Mouse (Mus musculus): ENCODE measurements around the gene Fgfr2.

Fgfr2 gene

GRCm38 (mm10) chr7:132335367-132335766 is 787.8 kb downstream of the Fgfr2 start:
- no peak for DNase-seq (ENCODE audit: low spot score)

GRCm38 (mm10) chr7:132333078-132333477 is 790.1 kb downstream of the Fgfr2 start:
- DNase-seq (ENCODE audit: low spot score): no peak

GRCm38 (mm10) chr7:132332176-132332575 is 791.0 kb downstream of the Fgfr2 start:
- DNase-seq (ENCODE audit: low spot score): no peak

- DNase-seq (ENCODE audit: low spot score): no peak
These were observed 793.0 kb downstream of the Fgfr2 start for GRCm38 (mm10) chr7:132330179-132330578.

GRCm38 (mm10) chr7:132328648-132329047 is 794.5 kb downstream of the Fgfr2 start:
- DNase-seq (ENCODE audit: low spot score): no peak

GRCm38 (mm10) chr7:132325549-132326331 is 797.4 kb downstream of the Fgfr2 start:
- peak; percentile 84 for DNase-seq (ENCODE audit: low spot score)

- DNase-seq (ENCODE audit: low spot score): no peak
These were observed 799.7 kb downstream of the Fgfr2 start for GRCm38 (mm10) chr7:132323430-132323829.

- no peak for DNase-seq (ENCODE audit: low spot score)
These were observed 801.7 kb downstream of the Fgfr2 start for GRCm38 (mm10) chr7:132321392-132321958.

GRCm38 (mm10) chr7:132317036-132317541 is 806.1 kb downstream of the Fgfr2 start, which contains the start of gene Chst15:
TSS of gene Chst15 (minus strand) at chr7:132317228.
- DNase-seq (ENCODE audit: low spot score): no peak

- no peak for DNase-seq (ENCODE audit: low spot score)
These were observed 806.8 kb downstream of the Fgfr2 start for GRCm38 (mm10) chr7:132316101-132317035.

- DNase-seq (ENCODE audit: low spot score): no peak
These were observed 807.7 kb downstream of the Fgfr2 start for GRCm38 (mm10) chr7:132315149-132316091.

- DNase-seq (ENCODE audit: low spot score): no peak
These were observed 810.8 kb downstream of the Fgfr2 start for GRCm38 (mm10) chr7:132312396-132312795.

- no peak for DNase-seq (ENCODE audit: low spot score)
These were observed 814.5 kb downstream of the Fgfr2 start for GRCm38 (mm10) chr7:132308537-132309191.

GRCm38 (mm10) chr7:132307722-132308271 is 815.4 kb downstream of the Fgfr2 start:
- DNase-seq (ENCODE audit: low spot score): peak; percentile 51

GRCm38 (mm10) chr7:132306671-132307412 is 816.3 kb downstream of the Fgfr2 start:
- peak; percentile 51 for DNase-seq (ENCODE audit: low spot score)

- DNase-seq (ENCODE audit: low spot score): no peak
These were observed 817.4 kb downstream of the Fgfr2 start for GRCm38 (mm10) chr7:132305492-132306375.

- DNase-seq (ENCODE audit: low spot score): no peak
These were observed 818.6 kb downstream of the Fgfr2 start for GRCm38 (mm10) chr7:132304424-132305085.

- no peak for DNase-seq (ENCODE audit: low spot score)
These were observed 819.2 kb downstream of the Fgfr2 start for GRCm38 (mm10) chr7:132303988-132304387.

Data from adipocyte (in vitro differentiated cells).